Mouse (Mus musculus) kidney, adult 2 months (tissue): ENCODE data around the gene Tk1.

Experiments used
- CTCF ChIP-seq: fragments of 200-500 bp; conservative IDR thresholded peaks from 2 replicates; pipeline ENCODE4 v1.5.1; 2011; ENCODE audit warnings: low read depth, mild to moderate bottlenecking, control low read depth, low read length, moderate library complexity, mixed read lengths; ENCODE audit not compliant: insufficient read depth, insufficient read length
- POLR2A ChIP-seq: fragments of 200-500 bp; IDR thresholded peaks from one replicate; pipeline ENCODE4 v1.6.1; 2011; ENCODE audit warnings: low read depth, low read length, control low read depth

DNA sequence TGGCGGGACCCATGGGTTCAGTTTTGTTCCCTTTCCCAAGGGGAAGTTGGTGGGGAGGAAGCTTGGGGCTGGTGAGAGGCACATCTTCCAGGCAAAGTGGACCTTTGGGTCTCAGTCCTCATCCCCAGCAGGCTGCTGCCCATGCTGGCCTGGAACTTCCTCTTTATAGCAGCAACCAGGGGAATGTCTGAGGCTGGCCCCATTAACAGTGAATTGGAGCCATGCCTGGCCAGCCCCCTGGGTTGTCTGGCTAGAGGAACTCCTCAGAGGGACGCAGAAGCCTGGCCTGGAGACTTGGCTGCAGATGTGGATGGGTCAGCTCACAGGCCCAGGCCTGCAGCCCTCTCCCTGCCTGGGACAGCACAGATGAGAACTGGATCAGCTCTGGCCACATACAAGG lies 38.9 kb upstream of the Tk1 start:
- no peak for TF ChIP-seq POLR2A
- TF ChIP-seq CTCF: no peak
